Comparison of ENCODE assay signal across 14 mouse cellular contexts in the genomic region with DNA sequence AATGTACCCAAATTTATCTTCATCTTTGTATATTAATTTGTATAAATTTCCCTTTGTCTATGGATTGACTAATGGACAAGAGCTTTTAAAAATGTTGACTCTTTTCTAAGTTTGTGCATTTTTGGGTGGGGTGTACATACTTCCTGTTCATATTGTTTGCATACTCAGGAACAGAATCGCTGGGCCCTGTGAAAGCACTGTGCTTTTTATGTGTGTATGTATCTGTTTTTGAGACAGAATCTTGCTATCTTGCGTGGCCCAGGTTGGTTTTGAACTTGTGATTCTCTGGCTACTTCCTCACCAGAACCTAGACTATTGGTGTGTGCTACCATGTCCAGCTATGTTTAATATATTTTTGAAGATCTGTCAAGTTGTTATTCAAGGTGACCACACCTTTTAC.
"Had no signal": no experiment of that assay in that cellular context is flagged by ENCODE, and none has a peak within 500 bp of the region (broad histone marks: within the 10 kb centered on the region; RNA-seq: fewer than 3 reads in every experiment).

No protein-coding gene starts in this region.

- ATAC-seq: intestine, embryonic 16.5 days; midbrain, embryonic 15.5 days had no signal

- H3K36me3 ChIP-seq: kidney, embryonic 15.5 days; limb, embryonic 10.5 days; lung, embryonic 15.5 days; midbrain, embryonic 15.5 days; neural tube, embryonic 12.5 days; stomach, embryonic 15.5 days had no signal

- H3K4me2 ChIP-seq: kidney, embryonic 15.5 days; lung, embryonic 15.5 days; midbrain, embryonic 15.5 days; neural tube, embryonic 12.5 days; stomach, embryonic 15.5 days had no signal

- H3K27me3 ChIP-seq: kidney, embryonic 15.5 days; lung, embryonic 15.5 days; midbrain, embryonic 15.5 days; neural tube, embryonic 12.5 days; stomach, embryonic 15.5 days had no signal

- DNase-seq: kidney, adult 2 months; kidney, postnatal 14 days; retina, postnatal 1 day; right cerebral cortex, postnatal 4 days; thymus, postnatal 4 days had no signal

- H3K9me3 ChIP-seq: kidney, embryonic 15.5 days; limb, embryonic 10.5 days; lung, embryonic 15.5 days; midbrain, embryonic 15.5 days; neural tube, embryonic 12.5 days; stomach, embryonic 15.5 days had no signal

- H3K27ac ChIP-seq: kidney, embryonic 15.5 days; left cerebral cortex, adult 2 months; limb, embryonic 10.5 days; lung, embryonic 15.5 days; midbrain, embryonic 15.5 days; neural tube, embryonic 12.5 days; stomach, embryonic 15.5 days had no signal

- H3K9ac ChIP-seq: kidney, embryonic 15.5 days; liver, embryonic 14.5 days; lung, embryonic 15.5 days; midbrain, embryonic 15.5 days; neural tube, embryonic 12.5 days; stomach, embryonic 15.5 days had no signal

- H3K4me3 ChIP-seq: kidney, embryonic 15.5 days; left cerebral cortex, adult 2 months; limb, embryonic 10.5 days; lung, embryonic 15.5 days; midbrain, embryonic 15.5 days; neural tube, embryonic 12.5 days; stomach, embryonic 15.5 days had no signal
